Mouse (Mus musculus): ENCODE results near the gene Ptprc.

- no peak for TF ChIP-seq CTCF (IDR thresholded peaks at IDR 0.05; ENCODE audit: extremely low read depth, insufficient read length, insufficient replicate concordance, low read depth, low read length)
- TF ChIP-seq POLR2A (IDR thresholded peaks at IDR 0.05; ENCODE audit: low read depth, low read length): no peak
These were observed 145.9 kb downstream of the Ptprc start for GRCm38 (mm10) chr1:138029649-138030048.

All from small intestine, adult 2 months (tissue).